Mouse (Mus musculus) midbrain, embryonic 12.5 days (tissue): ENCODE data around the gene H60b. TPM values are rescaled to one million over a fixed set of nuclear protein-coding genes. Genes with fewer than 3 reads are reported as not detected.
"Not testable (repeated sequence)": the region's sequence is repeated elsewhere in the genome, so short reads cannot be mapped to it uniquely, and the experiment has no call there.

Experiments
- ATAC-seq: fragments of 200-750 bp; cut with Nextera tagmentation; 2 replicates; pipeline ENCODE4 v1.8.0; 2017; ENCODE audit warnings: low read depth, moderate TSS enrichment, moderate library complexity; ENCODE audit not compliant: low FRiP score
- H3K27ac ChIP-seq: fragments of 300-500 bp; sonication (generic); replicated peaks from 2 replicates; pipeline ENCODE4 v1.5.1; 2016; ENCODE audit warnings: mild to moderate bottlenecking
- H3K27me3 ChIP-seq: fragments of 300-500 bp; sonication (generic); 2 replicates; pipeline ENCODE4 v1.6.1; 2016; ENCODE audit warnings: mild to moderate bottlenecking
- H3K36me3 ChIP-seq: fragments of 300-500 bp; sonication (generic); 2 replicates; pipeline ENCODE4 v1.6.1; 2016
- H3K4me1 ChIP-seq: fragments of 300-500 bp; sonication (generic); 2 replicates; pipeline ENCODE4 v1.6.1; 2016
- H3K4me2 ChIP-seq: fragments of 300-500 bp; sonication (generic); replicated peaks from 2 replicates; pipeline ENCODE4 v1.6.1; 2016; ENCODE audit warnings: mild to moderate bottlenecking, moderate library complexity
- H3K4me3 ChIP-seq: fragments of 300-500 bp; sonication (generic); 2 replicates; pipeline ENCODE4 v1.5.1; 2016; ENCODE audit warnings: mild to moderate bottlenecking
- H3K9ac ChIP-seq: fragments of 300-500 bp; sonication (generic); replicated peaks from 2 replicates; pipeline ENCODE4 v1.6.1; 2016; ENCODE audit warnings: mild to moderate bottlenecking, moderate library complexity
- H3K9me3 ChIP-seq: fragments of 300-500 bp; sonication (generic); 2 replicates; pipeline ENCODE4 v1.6.1; 2016; ENCODE audit warnings: mild to moderate bottlenecking
- WGBS: fragments of 180-500 bp; shearing (Covaris S2); methylation state at CpG from one replicate; pipeline ENCODE4 v1.1.7; 2016; 5-methylcytosine and 5-hydroxymethylcytosine counted together
- polyA plus RNA-seq: library from polyadenylated mRNA; unstranded; fragments of >200 nt; fragmentation: Nextera tagmentation; extraction: Ambion mirVana; gene quantifications from 2 replicates; pipeline ENCODE4 v1.2.1, GENCODE M21; 2016

Gene H60b
- polyA plus RNA-seq, 1 experiment from 2014 or later = 1.9 TPM

- H3K27ac ChIP-seq = peak overlapping the region; percentile 75
- H3K4me2 ChIP-seq = 0 out of 2 replicates have a peak overlapping the region, but pooled peaks have one; percentile 5
- H3K27me3 ChIP-seq = peaks cover 16% of the 10 kb centered on the region
- H3K9ac ChIP-seq, H3K36me3 ChIP-seq, H3K4me3 ChIP-seq: not testable (repeated sequence)
- WGBS = 12% methylated on average over 6 of the region's 8 CpGs
- H3K9me3 ChIP-seq = 0 out of 2 replicates have a peak, but pooled peaks cover 12% of the 10 kb centered on the region
- ATAC-seq = peak; percentile 83
- H3K4me1 ChIP-seq = peaks cover 12% of the 10 kb centered on the region
Observed at GRCm38 (mm10) chr10:22270879-22271786, 112.7 kb downstream of the H60b start.

- H3K4me1 ChIP-seq = peaks cover 12% of the 10 kb centered on the region
- not testable (repeated sequence) for H3K27ac ChIP-seq, ATAC-seq, H3K36me3 ChIP-seq, H3K9me3 ChIP-seq
- peak overlapping the region; percentile 82 for H3K4me2 ChIP-seq
- H3K4me3 ChIP-seq = peak overlapping the region; percentile 49
- peaks cover 16% of the 10 kb centered on the region for H3K27me3 ChIP-seq
- 3% methylated on average over 37 of the region's 37 CpGs for WGBS
- peak overlapping the region; percentile 49; the same call in 1 of the 2 replicates for H3K9ac ChIP-seq
Observed at GRCm38 (mm10) chr10:22272914-22273683, 114.7 kb downstream of the H60b start.

GRCm38 (mm10) chr10:22273684-22274305, 115.4 kb downstream of the H60b start:
- Histone ChIP-seq H3K4me1 (peaks cover 12% of the 10 kb centered on the region), H3K4me3 (peak overlapping the region; percentile 49), H3K9ac (peak overlapping the region; percentile 49; the same call in 1 of the 2 replicates), H3K9me3 (no peaks in the 10 kb centered on the region), H3K36me3 (no peaks in the 10 kb centered on the region), H3K27ac (no peak overlapping the region), H3K4me2 (peak overlapping the region; percentile 82), H3K27me3 (peaks cover 16% of the 10 kb centered on the region)
- ATAC-seq = no peak
- WGBS = 0% methylated on average over 41 of the region's 41 CpGs

- H3K36me3 ChIP-seq = no peaks in the 10 kb centered on the region
- H3K4me3 ChIP-seq = peak overlapping the region; percentile 49
- ATAC-seq = no peak
- H3K27ac ChIP-seq = no peak overlapping the region
- H3K9ac ChIP-seq = peak overlapping the region; percentile 49; the same call in 1 of the 2 replicates
- H3K4me1 ChIP-seq = peaks cover 12% of the 10 kb centered on the region
- WGBS = 5% methylated on average over 19 of the region's 19 CpGs
- H3K4me2 ChIP-seq = peak overlapping the region; percentile 82
- H3K9me3 ChIP-seq = no peaks in the 10 kb centered on the region
- H3K27me3 ChIP-seq = peaks cover 16% of the 10 kb centered on the region
Observed at GRCm38 (mm10) chr10:22274445-22275057, 116.2 kb downstream of the H60b start.

GRCm38 (mm10) chr10:22278468-22278867, 120.1 kb downstream of the H60b start:
- H3K27me3 ChIP-seq = peaks cover 16% of the 10 kb centered on the region
- H3K9me3 ChIP-seq, H3K4me2 ChIP-seq, H3K9ac ChIP-seq, H3K36me3 ChIP-seq, H3K27ac ChIP-seq, H3K4me3 ChIP-seq, ATAC-seq: not testable (repeated sequence)
- H3K4me1 ChIP-seq = peaks cover 11% of the 10 kb centered on the region
- WGBS = 96% methylated on average over 2 of the region's 2 CpGs

GRCm38 (mm10) chr10:22282816-22283215, 124.4 kb downstream of the H60b start:
- no peak overlapping the region for H3K4me2 ChIP-seq
- H3K4me1 ChIP-seq = no peaks in the 10 kb centered on the region
- ATAC-seq = no peak
- H3K27me3 ChIP-seq = 0 out of 2 replicates have a peak, but pooled peaks cover 3% of the 10 kb centered on the region
- H3K27ac ChIP-seq = no peak overlapping the region
- H3K9me3 ChIP-seq = no peaks in the 10 kb centered on the region
- H3K4me3 ChIP-seq = no peak overlapping the region
- H3K9ac ChIP-seq = no peak overlapping the region
- no peaks in the 10 kb centered on the region for H3K36me3 ChIP-seq
- 52% methylated on average over 6 of the region's 6 CpGs for WGBS

- no peak overlapping the region for H3K9ac ChIP-seq
- no peaks in the 10 kb centered on the region for H3K27me3 ChIP-seq
- H3K27ac ChIP-seq = no peak overlapping the region
- H3K36me3 ChIP-seq = no peaks in the 10 kb centered on the region
- ATAC-seq = no peak
- no peak overlapping the region for H3K4me2 ChIP-seq
- H3K4me1 ChIP-seq = no peaks in the 10 kb centered on the region
- 64% methylated on average over 1 of the region's 1 CpGs for WGBS
- no peak overlapping the region for H3K4me3 ChIP-seq
- no peaks in the 10 kb centered on the region for H3K9me3 ChIP-seq
Observed at GRCm38 (mm10) chr10:22295676-22296075, 137.3 kb downstream of the H60b start.

GRCm38 (mm10) chr10:22297033-22297762, 138.8 kb downstream of the H60b start:
- no peak overlapping the region for H3K4me2 ChIP-seq
- no peaks in the 10 kb centered on the region for H3K9me3 ChIP-seq
- no peak overlapping the region for H3K9ac ChIP-seq
- H3K27me3 ChIP-seq = no peaks in the 10 kb centered on the region
- no peak overlapping the region for H3K27ac ChIP-seq
- WGBS = 82% methylated on average over 5 of the region's 5 CpGs
- H3K4me1 ChIP-seq = no peaks in the 10 kb centered on the region
- ATAC-seq = no peak
- H3K36me3 ChIP-seq = no peaks in the 10 kb centered on the region
- no peak overlapping the region for H3K4me3 ChIP-seq

GRCm38 (mm10) chr10:22297766-22298461, 139.5 kb downstream of the H60b start:
- no peak overlapping the region for H3K9ac ChIP-seq
- 72% methylated on average over 8 of the region's 8 CpGs for WGBS
- H3K27me3 ChIP-seq = no peaks in the 10 kb centered on the region
- ATAC-seq = no peak
- no peak overlapping the region for H3K27ac ChIP-seq
- H3K4me2 ChIP-seq = no peak overlapping the region
- H3K9me3 ChIP-seq = no peaks in the 10 kb centered on the region
- no peaks in the 10 kb centered on the region for H3K4me1 ChIP-seq
- no peak overlapping the region for H3K4me3 ChIP-seq
- no peaks in the 10 kb centered on the region for H3K36me3 ChIP-seq

- no peaks in the 10 kb centered on the region for H3K9me3 ChIP-seq
- no peak overlapping the region for H3K9ac ChIP-seq
- no peaks in the 10 kb centered on the region for H3K36me3 ChIP-seq
- H3K4me1 ChIP-seq = no peaks in the 10 kb centered on the region
- no peak for ATAC-seq
- H3K4me3 ChIP-seq = no peak overlapping the region
- H3K4me2 ChIP-seq = no peak overlapping the region
- no peaks in the 10 kb centered on the region for H3K27me3 ChIP-seq
- WGBS = 78% methylated on average over 2 of the region's 2 CpGs
- H3K27ac ChIP-seq = no peak overlapping the region
Observed at GRCm38 (mm10) chr10:22299324-22299723, 140.9 kb downstream of the H60b start.
